Mouse (Mus musculus) G1E (cell line): ENCODE measurements around the gene Ddx27.

Experiments
- CTCF ChIP-seq: IDR thresholded peaks from 2 replicates; pipeline ENCODE4 v1.5.1; 2012; ENCODE audit warnings: low read depth, low read length, inconsistent platforms, mixed read lengths
- GATA1 ChIP-seq: IDR thresholded peaks from 2 replicates; pipeline ENCODE4 v1.6.1; 2012; ENCODE audit warnings: borderline replicate concordance, low read length, inconsistent platforms, mixed read lengths

DNA sequence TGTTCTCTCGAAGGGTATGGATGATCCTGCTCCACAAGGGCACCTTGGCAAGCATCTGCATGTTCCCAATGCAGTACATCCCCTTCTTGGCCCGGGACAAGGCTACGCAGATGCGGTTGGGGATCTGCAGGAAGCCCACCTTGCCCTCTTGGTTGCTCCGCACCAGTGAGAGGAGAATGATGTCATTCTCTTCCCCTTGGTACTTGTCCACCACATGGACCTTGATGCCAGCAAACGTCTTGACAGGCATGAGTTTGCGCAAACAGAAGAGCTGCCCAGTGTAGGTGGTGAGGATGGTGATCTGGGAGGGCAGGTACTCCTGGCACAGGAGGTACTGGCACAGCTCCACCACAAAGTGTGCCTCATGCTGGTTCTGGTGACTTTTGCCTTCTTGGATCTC, 23.7 kb downstream of the Ddx27 start:
- TF ChIP-seq CTCF: no peak
- TF ChIP-seq GATA1: no peak
